Mouse (Mus musculus): ENCODE results near the gene Erh.

- peak; percentile 79 for TF ChIP-seq CTCF (IDR thresholded peaks at IDR 0.05)
- no peak for TF ChIP-seq EP300 (IDR thresholded peaks at IDR 0.05)
Measured at GRCm38 (mm10) chr12:80642725-80643692, 1.1 kb downstream of the Erh start.
